Mouse (Mus musculus) lung, postnatal 0 days (tissue): ENCODE measurements at regions not wholly inside any gene's neighbourhood (a gene's known extent, or its start where the extent isn't known, plus 50 kb on each side); places are given as distances from the start of the nearest gene placed in this dataset.
"Not testable (repeated sequence)": the region's sequence is repeated elsewhere in the genome, so short reads cannot be mapped to it uniquely, and the experiment has no call there.

Experiments used
- ATAC-seq: fragments of 200-750 bp; cut with Nextera tagmentation; 2 replicates; pipeline ENCODE4 v1.8.0; 2017; ENCODE audit warnings: moderate library complexity
- DNase-seq: peaks from one replicate; pipeline ENCODE4 v3.0.0-alpha.2; 2016; ENCODE audit warnings: low spot score
- H3K27ac ChIP-seq: fragments of 300-500 bp; sonication (generic); 2 replicates; pipeline ENCODE4 v1.5.1; 2014; ENCODE audit warnings: antibody characterized with exemption, mild to moderate bottlenecking, low read length, mixed read lengths
- H3K27me3 ChIP-seq: fragments of 300-500 bp; sonication (generic); replicated peaks from 2 replicates; pipeline ENCODE4 v1.6.1; 2014; ENCODE audit warnings: low read length, mixed read lengths; ENCODE audit not compliant: insufficient read depth
- H3K36me3 ChIP-seq: fragments of 300-500 bp; sonication (generic); 2 replicates; pipeline ENCODE4 v1.6.1; 2014; ENCODE audit warnings: low read length, mixed read lengths; ENCODE audit not compliant: insufficient read depth
- H3K4me1 ChIP-seq: fragments of 300-500 bp; sonication (generic); 2 replicates; pipeline ENCODE4 v1.6.1; 2014; ENCODE audit warnings: antibody characterized with exemption, low read depth, low read length, mixed read lengths; ENCODE audit not compliant: insufficient read depth
- H3K4me2 ChIP-seq: fragments of 300-500 bp; sonication (generic); replicated peaks from 2 replicates; pipeline ENCODE4 v1.6.1; 2014; ENCODE audit warnings: low read depth, mild to moderate bottlenecking, low read length, moderate library complexity, mixed read lengths
- H3K4me3 ChIP-seq: fragments of 300-500 bp; sonication (generic); 2 replicates; pipeline ENCODE4 v1.5.1; 2014; ENCODE audit warnings: low read depth, low read length
- H3K9ac ChIP-seq: fragments of 300-500 bp; sonication (generic); replicated peaks from 2 replicates; pipeline ENCODE4 v1.6.1; 2014; ENCODE audit warnings: low read depth, mild to moderate bottlenecking
- H3K9me3 ChIP-seq: fragments of 300-500 bp; sonication (generic); 2 replicates; pipeline ENCODE4 v1.6.1; 2016; ENCODE audit warnings: low read length, mixed read lengths
- CTCF ChIP-seq: IDR thresholded peaks from 2 replicates; pipeline ENCODE4 v1.5.1; 2016; ENCODE audit warnings: antibody characterized with exemption, mild to moderate bottlenecking
- EP300 ChIP-seq: IDR thresholded peaks from 2 replicates; pipeline ENCODE4 v1.6.1; 2016; ENCODE audit warnings: antibody characterized with exemption, mild to moderate bottlenecking, control low read depth
- WGBS: fragments of 180-500 bp; shearing (Covaris S2); extraction: QIAGEN DNeasy Blood & Tissue Kit; methylation state at CpG from one replicate; pipeline ENCODE4 v1.1.7; 2014; 5-methylcytosine and 5-hydroxymethylcytosine counted together

GRCm38 (mm10) chr13:85988633-85989032 is 58.1 kb downstream of the Cox7c start:
- Histone ChIP-seq H3K27ac (no peak overlapping the region), H3K27me3 (no peaks in the 10 kb centered on the region), H3K4me3 (no peak overlapping the region), H3K36me3 (no peaks in the 10 kb centered on the region), H3K4me2 (no peak overlapping the region), H3K4me1 (no peaks in the 10 kb centered on the region), H3K9me3 (no peaks in the 10 kb centered on the region), H3K9ac (no peak overlapping the region)
- DNase-seq (no peak), ATAC-seq (no peak)
- TF ChIP-seq EP300, result no peak

- no peak overlapping the region for H3K27ac ChIP-seq
- no peaks in the 10 kb centered on the region for H3K4me1 ChIP-seq
- H3K4me3 ChIP-seq, result no peak overlapping the region
- H3K36me3 ChIP-seq, result no peaks in the 10 kb centered on the region
- TF ChIP-seq CTCF (no peak), EP300 (no peak)
- H3K4me2 ChIP-seq, result no peak overlapping the region
- H3K9me3 ChIP-seq, result no peaks in the 10 kb centered on the region
- H3K27me3 ChIP-seq, result no peaks in the 10 kb centered on the region
- ATAC-seq, result no peak
- no peak overlapping the region for H3K9ac ChIP-seq
- WGBS, result 35% methylated on average over 1 of the region's 1 CpGs
- DNase-seq, result peak; percentile 4
Measured at GRCm38 (mm10) chr13:85982089-85982488, 64.6 kb downstream of the Cox7c start.

GRCm38 (mm10) chr13:85964005-85964404 is 82.7 kb downstream of the Cox7c start:
- H3K9me3 ChIP-seq, H3K27me3 ChIP-seq, H3K4me3 ChIP-seq, H3K27ac ChIP-seq, H3K9ac ChIP-seq, H3K4me1 ChIP-seq, DNase-seq, H3K36me3 ChIP-seq, ATAC-seq, H3K4me2 ChIP-seq: not testable (repeated sequence)
- WGBS, result 77% methylated on average over 2 of the region's 2 CpGs

GRCm38 (mm10) chr13:85955284-85955683 is 91.4 kb downstream of the Cox7c start:
- DNase-seq (no peak), ATAC-seq (no peak)
- no peak overlapping the region for H3K4me2 ChIP-seq
- H3K9ac ChIP-seq, result no peak overlapping the region
- no peak overlapping the region for H3K4me3 ChIP-seq
- TF ChIP-seq EP300 (no peak), CTCF (no peak)
- H3K27me3 ChIP-seq, result no peaks in the 10 kb centered on the region
- no peaks in the 10 kb centered on the region for H3K4me1 ChIP-seq
- no peaks in the 10 kb centered on the region for H3K36me3 ChIP-seq
- H3K27ac ChIP-seq, result no peak overlapping the region
- H3K9me3 ChIP-seq, result no peaks in the 10 kb centered on the region

GRCm38 (mm10) chr13:85952896-85953295 is 93.8 kb downstream of the Cox7c start:
- Histone ChIP-seq H3K4me1 (no peaks in the 10 kb centered on the region), H3K27ac (no peak overlapping the region), H3K36me3 (no peaks in the 10 kb centered on the region), H3K4me2 (no peak overlapping the region), H3K27me3 (no peaks in the 10 kb centered on the region), H3K4me3 (no peak overlapping the region), H3K9me3 (no peaks in the 10 kb centered on the region), H3K9ac (no peak overlapping the region)
- DNase-seq (no peak), ATAC-seq (no peak)
- WGBS, result 84% methylated on average over 6 of the region's 6 CpGs
- TF ChIP-seq EP300 (no peak), CTCF (no peak)

GRCm38 (mm10) chr13:85926825-85927737 is 119.6 kb downstream of the Cox7c start:
- no peak overlapping the region for H3K4me3 ChIP-seq
- no peak overlapping the region for H3K27ac ChIP-seq
- H3K9me3 ChIP-seq, result no peaks in the 10 kb centered on the region
- no peak overlapping the region for H3K9ac ChIP-seq
- TF ChIP-seq CTCF (no peak), EP300 (no peak)
- H3K4me2 ChIP-seq, result no peak overlapping the region
- DNase-seq (peak; percentile 52), ATAC-seq (peak; percentile 32; the same call in 1 of the 2 replicates)
- H3K36me3 ChIP-seq, result no peaks in the 10 kb centered on the region
- H3K27me3 ChIP-seq, result no peaks in the 10 kb centered on the region
- H3K4me1 ChIP-seq, result no peaks in the 10 kb centered on the region
- WGBS, result 35% methylated on average over 4 of the region's 4 CpGs
